Mouse (Mus musculus) lung, postnatal 0 days (tissue): ENCODE results near the gene Med16. TPM values are rescaled to one million over a fixed set of nuclear protein-coding genes. Genes with fewer than 3 reads are reported as not detected.

ENCODE experiments used
- ATAC-seq: fragments of 200-750 bp; cut with Nextera tagmentation; 2 replicates; pipeline ENCODE4 v1.8.0; 2017; ENCODE audit warnings: moderate library complexity
- DNase-seq: peaks from one replicate; pipeline ENCODE4 v3.0.0-alpha.2; 2016; ENCODE audit warnings: low spot score
- H3K27ac ChIP-seq: fragments of 300-500 bp; sonication (generic); 2 replicates; pipeline ENCODE4 v1.5.1; 2014; ENCODE audit warnings: antibody characterized with exemption, mild to moderate bottlenecking, low read length, mixed read lengths
- H3K27me3 ChIP-seq: fragments of 300-500 bp; sonication (generic); replicated peaks from 2 replicates; pipeline ENCODE4 v1.6.1; 2014; ENCODE audit warnings: low read length, mixed read lengths; ENCODE audit not compliant: insufficient read depth
- H3K36me3 ChIP-seq: fragments of 300-500 bp; sonication (generic); 2 replicates; pipeline ENCODE4 v1.6.1; 2014; ENCODE audit warnings: low read length, mixed read lengths; ENCODE audit not compliant: insufficient read depth
- H3K4me1 ChIP-seq: fragments of 300-500 bp; sonication (generic); 2 replicates; pipeline ENCODE4 v1.6.1; 2014; ENCODE audit warnings: antibody characterized with exemption, low read depth, low read length, mixed read lengths; ENCODE audit not compliant: insufficient read depth
- H3K4me2 ChIP-seq: fragments of 300-500 bp; sonication (generic); replicated peaks from 2 replicates; pipeline ENCODE4 v1.6.1; 2014; ENCODE audit warnings: low read depth, mild to moderate bottlenecking, low read length, moderate library complexity, mixed read lengths
- H3K4me3 ChIP-seq: fragments of 300-500 bp; sonication (generic); 2 replicates; pipeline ENCODE4 v1.5.1; 2014; ENCODE audit warnings: low read depth, low read length
- H3K9ac ChIP-seq: fragments of 300-500 bp; sonication (generic); replicated peaks from 2 replicates; pipeline ENCODE4 v1.6.1; 2014; ENCODE audit warnings: low read depth, mild to moderate bottlenecking
- H3K9me3 ChIP-seq: fragments of 300-500 bp; sonication (generic); 2 replicates; pipeline ENCODE4 v1.6.1; 2016; ENCODE audit warnings: low read length, mixed read lengths
- CTCF ChIP-seq: IDR thresholded peaks from 2 replicates; pipeline ENCODE4 v1.5.1; 2016; ENCODE audit warnings: antibody characterized with exemption, mild to moderate bottlenecking
- EP300 ChIP-seq: IDR thresholded peaks from 2 replicates; pipeline ENCODE4 v1.6.1; 2016; ENCODE audit warnings: antibody characterized with exemption, mild to moderate bottlenecking, control low read depth
- WGBS: fragments of 180-500 bp; shearing (Covaris S2); extraction: QIAGEN DNeasy Blood & Tissue Kit; methylation state at CpG from one replicate; pipeline ENCODE4 v1.1.7; 2014; 5-methylcytosine and 5-hydroxymethylcytosine counted together
- microRNA-seq: library from miRNA; unstranded; fragments of <30 nt; microRNA quantifications from one replicate; pipeline ENCODE4, GENCODE M21; 2016
- polyA plus RNA-seq: library from polyadenylated mRNA; unstranded; fragments of >200 nt; fragmentation: Nextera tagmentation; extraction: Ambion mirVana; gene quantifications from 2 replicates; pipeline ENCODE4 v1.2.1, GENCODE M21; 2015

Med16 gene
- polyA plus RNA-seq, 1 experiment from 2014 or later, result 32.8 TPM

GRCm38 (mm10) chr10:79853392-79853791 lies 55.3 kb downstream of the Med16 start:
- Histone ChIP-seq H3K4me2 (peak overlapping the region; percentile 63), H3K9me3 (no peaks in the 10 kb centered on the region), H3K36me3 (no peaks in the 10 kb centered on the region), H3K9ac (peak overlapping the region; percentile 46), H3K4me3 (peak overlapping the region; percentile 37), H3K4me1 (peaks cover 47% of the 10 kb centered on the region), H3K27me3 (no peaks in the 10 kb centered on the region), H3K27ac (peak overlapping the region; percentile 97)
- peak; percentile 49 for ATAC-seq
- TF ChIP-seq EP300 (no peak; the same call in 1 of the 2 replicates), CTCF (no peak)
- WGBS, result 1% methylated on average over 15 of the region's 15 CpGs
- peak; percentile 97 for DNase-seq

DNA sequence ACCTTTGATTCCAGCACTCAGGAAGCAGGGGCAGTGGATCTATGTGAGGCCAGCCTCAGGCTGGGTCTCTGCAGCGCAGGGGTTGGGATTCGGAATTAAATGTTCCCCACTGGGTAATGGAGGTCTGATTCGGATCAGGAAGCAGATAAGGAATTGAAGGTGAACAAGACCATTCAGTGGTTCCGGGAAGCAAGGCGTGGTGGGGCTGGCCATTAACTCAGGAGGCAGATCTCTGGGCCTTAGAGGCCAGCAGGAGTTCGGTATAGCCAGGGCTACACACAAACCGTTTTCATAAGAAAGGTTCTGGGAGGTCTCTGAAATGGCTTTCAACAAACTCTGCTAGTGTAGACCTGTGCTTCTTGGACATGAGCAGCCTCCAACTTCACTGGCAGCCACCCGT lies 55.9 kb downstream of the Med16 start:
- Histone ChIP-seq H3K4me3 (no peak overlapping the region), H3K4me2 (peak overlapping the region; percentile 63), H3K36me3 (no peaks in the 10 kb centered on the region), H3K9me3 (no peaks in the 10 kb centered on the region), H3K9ac (peak overlapping the region; percentile 46), H3K27me3 (no peaks in the 10 kb centered on the region), H3K4me1 (peaks cover 42% of the 10 kb centered on the region), H3K27ac (peak overlapping the region; percentile 97)
- DNase-seq, result no peak
- WGBS, result 18% methylated on average over 8 of the region's 8 CpGs
- TF ChIP-seq EP300, result no peak
- no peak for TF ChIP-seq CTCF
- ATAC-seq, result no peak

DNA sequence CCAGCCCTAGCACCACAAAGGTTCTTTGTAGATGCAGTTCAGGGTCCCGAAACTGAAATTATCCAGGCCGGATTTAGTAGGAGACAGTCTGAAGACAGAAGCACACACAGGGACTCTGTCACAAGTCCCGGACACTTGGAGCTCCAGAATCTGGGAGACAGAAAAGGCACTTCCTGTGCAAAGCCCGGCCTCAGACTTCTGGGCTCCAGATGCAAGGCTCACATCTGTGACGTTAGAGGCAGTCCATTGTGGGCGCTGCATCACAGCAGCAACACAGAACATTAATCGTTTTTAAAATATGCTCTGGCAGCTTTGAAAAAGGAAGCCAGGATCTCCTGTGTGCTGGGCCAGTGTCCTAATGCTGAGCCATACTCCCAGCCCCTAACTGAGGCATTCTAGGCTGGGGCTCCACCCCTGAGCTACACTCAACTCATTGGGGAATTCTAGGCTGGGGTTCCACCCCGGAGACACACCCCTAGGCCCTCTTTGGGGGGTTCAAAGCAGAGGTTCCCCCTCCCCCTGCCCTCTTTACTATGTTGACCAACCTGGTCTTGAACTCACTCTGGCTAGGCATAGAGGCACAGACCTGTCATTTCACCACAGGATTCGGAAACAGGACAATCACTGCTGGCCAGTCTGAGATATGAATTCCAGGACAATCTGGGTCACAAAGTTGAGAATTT lies 56.5 kb downstream of the Med16 start:
- Histone ChIP-seq H3K4me1 (peaks cover 36% of the 10 kb centered on the region), H3K36me3 (no peaks in the 10 kb centered on the region), H3K4me3 (no peak overlapping the region), H3K27ac (peak overlapping the region; percentile 97), H3K9ac (no peak overlapping the region; the same call in 1 of the 2 replicates), H3K27me3 (no peaks in the 10 kb centered on the region), H3K4me2 (no peak overlapping the region), H3K9me3 (no peaks in the 10 kb centered on the region)
- 19% methylated on average over 9 of the region's 9 CpGs for WGBS
- TF ChIP-seq CTCF, result no peak
- TF ChIP-seq EP300, result no peak; the same call in 1 of the 2 replicates
- peak; percentile 2; the same call in 1 of the 2 replicates for ATAC-seq
- DNase-seq, result peak; percentile 87

GRCm38 (mm10) chr10:79851653-79852052 lies 57.1 kb downstream of the Med16 start:
- H3K36me3 ChIP-seq, result no peaks in the 10 kb centered on the region
- H3K4me3 ChIP-seq, result no peak overlapping the region
- no peak overlapping the region; the same call in 1 of the 2 replicates for H3K9ac ChIP-seq
- H3K27me3 ChIP-seq, result no peaks in the 10 kb centered on the region
- H3K4me2 ChIP-seq, result no peak overlapping the region
- peak overlapping the region; percentile 97 for H3K27ac ChIP-seq
- H3K4me1 ChIP-seq, result peaks cover 30% of the 10 kb centered on the region
- WGBS, result 47% methylated on average over 3 of the region's 3 CpGs
- no peak for DNase-seq
- H3K9me3 ChIP-seq, result no peaks in the 10 kb centered on the region
- TF ChIP-seq CTCF (no peak), EP300 (no peak)
- ATAC-seq, result no peak

DNA sequence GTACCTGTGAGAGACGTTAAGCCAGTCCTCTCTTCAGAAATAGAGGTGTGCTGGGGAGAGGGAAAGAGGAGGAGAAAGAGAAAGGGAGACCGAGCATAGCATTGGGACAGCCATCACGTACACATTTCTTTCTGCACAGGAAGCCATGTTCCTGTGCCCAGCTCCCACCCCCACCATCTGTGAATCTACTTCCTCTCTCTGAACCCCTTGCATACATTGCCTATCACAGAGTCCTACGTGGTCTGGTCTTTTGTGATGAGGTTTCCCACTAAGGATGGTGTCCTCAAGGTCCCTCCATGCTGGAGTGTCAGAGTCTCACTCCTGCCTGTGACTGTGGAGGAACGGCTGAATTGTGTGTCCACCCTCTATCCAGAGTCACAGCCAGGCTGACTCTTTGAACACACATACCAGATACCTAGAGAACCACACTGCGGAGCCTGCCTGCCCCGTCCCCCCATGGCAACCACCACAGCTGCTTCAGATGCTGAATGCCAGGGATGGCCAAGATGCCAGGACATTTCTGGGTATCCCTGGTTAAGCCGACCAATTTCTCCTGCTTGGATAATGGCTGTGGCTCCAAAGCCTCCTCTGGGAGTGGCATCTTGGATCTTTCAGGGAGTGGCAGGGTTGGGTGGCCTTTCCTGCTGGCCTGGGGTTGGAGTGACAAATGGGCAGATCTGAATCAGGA lies 58.6 kb downstream of the Med16 start:
- 57% methylated on average over 8 of the region's 8 CpGs for WGBS
- TF ChIP-seq EP300, result no peak
- TF ChIP-seq CTCF, result no peak
- H3K4me1 ChIP-seq, result peaks cover 28% of the 10 kb centered on the region
- DNase-seq, result no peak
- no peak overlapping the region for H3K9ac ChIP-seq
- no peaks in the 10 kb centered on the region for H3K27me3 ChIP-seq
- H3K4me2 ChIP-seq, result no peak overlapping the region
- ATAC-seq, result no peak
- no peaks in the 10 kb centered on the region for H3K36me3 ChIP-seq
- H3K4me3 ChIP-seq, result no peak overlapping the region
- H3K27ac ChIP-seq, result peak overlapping the region; percentile 68; the same call in 1 of the 2 replicates
- H3K9me3 ChIP-seq, result no peaks in the 10 kb centered on the region

GRCm38 (mm10) chr10:79846553-79846952 lies 62.2 kb downstream of the Med16 start:
- ATAC-seq (no peak), DNase-seq (no peak)
- Histone ChIP-seq H3K4me2 (no peak overlapping the region), H3K9ac (no peak overlapping the region), H3K4me1 (peaks cover 7% of the 10 kb centered on the region; the same call in 1 of the 2 replicates), H3K27me3 (no peaks in the 10 kb centered on the region), H3K9me3 (no peaks in the 10 kb centered on the region), H3K27ac (no peak overlapping the region), H3K36me3 (no peaks in the 10 kb centered on the region), H3K4me3 (no peak overlapping the region)
- WGBS, result 51% methylated on average over 5 of the region's 5 CpGs
- no peak for TF ChIP-seq CTCF
- TF ChIP-seq EP300, result no peak

Small RNAs within 50 kb of the gene (microRNA-seq; reads per million reads assigned to microRNA genes)
- gene Mir6910, result not detected

Other genes starting within 250 kb of the Med16 start
- not detected in 2 replicates for gene Madcam1, start 244.4 kb downstream of the Med16 start, polyA plus RNA-seq
- gene Tpgs1, start 239.6 kb downstream of the Med16 start, polyA plus RNA-seq, result 64.6 and 71.2 TPM in 2 replicates
- 52.7 and 64.3 TPM in 2 replicates for gene Cdc34, start 226.7 kb downstream of the Med16 start, polyA plus RNA-seq
- 0.57 and 0.69 TPM in 2 replicates for gene Gzmm, start 219.9 kb downstream of the Med16 start, polyA plus RNA-seq
- 1,234 and 1,299 TPM in 2 replicates for gene Bsg, start 204.4 kb downstream of the Med16 start, polyA plus RNA-seq
- 0.12 and 0.15 TPM in 2 replicates for gene Hcn2, start 192.3 kb downstream of the Med16 start, polyA plus RNA-seq
- gene Polrmt, start 162.3 kb downstream of the Med16 start, polyA plus RNA-seq, result 17.4 and 22.4 TPM in 2 replicates
- gene Fgf22, start 153.8 kb downstream of the Med16 start, polyA plus RNA-seq, result 0.18 TPM in 1 of 2 replicates, not detected in the other
- 40.5 and 45.9 TPM in 2 replicates for gene Rnf126, start 142.0 kb downstream of the Med16 start, polyA plus RNA-seq
- 38.6 and 39.9 TPM in 2 replicates for gene Fstl3, start 131.7 kb downstream of the Med16 start, polyA plus RNA-seq
- 0.11 and 0.31 TPM in 2 replicates for gene Prss57, start 118.0 kb downstream of the Med16 start, polyA plus RNA-seq
- 29.6 and 30.8 TPM in 2 replicates for gene Palm, start 115.4 kb downstream of the Med16 start, polyA plus RNA-seq
- gene Misp, start 87.9 kb downstream of the Med16 start, polyA plus RNA-seq, result 10.5 and 10.6 TPM in 2 replicates
- gene Ptbp1, start 54.5 kb downstream of the Med16 start, polyA plus RNA-seq, result 107 and 109 TPM in 2 replicates
- gene Prtn3, start 34.4 kb downstream of the Med16 start, polyA plus RNA-seq, result 2.2 and 2.4 TPM in 2 replicates
- gene Plppr3, start 34.3 kb downstream of the Med16 start, polyA plus RNA-seq, result 3.9 and 4.8 TPM in 2 replicates
- 0.92 TPM in 1 of 2 replicates, not detected in the other for gene Elane, start 22.7 kb downstream of the Med16 start, polyA plus RNA-seq
- not detected in 2 replicates for gene Cfd, start 18.1 kb downstream of the Med16 start, polyA plus RNA-seq
- not detected in 2 replicates for gene Gm26602, start 1.9 kb upstream of the Med16 start, polyA plus RNA-seq
- gene Kiss1r, start 8.0 kb upstream of the Med16 start, polyA plus RNA-seq, result 1.6 and 1.7 TPM in 2 replicates
- 123 and 129 TPM in 2 replicates for gene R3hdm4, start 12.3 kb upstream of the Med16 start, polyA plus RNA-seq
- gene Arid3a, start 18.1 kb upstream of the Med16 start, polyA plus RNA-seq, result 4.8 and 7.1 TPM in 2 replicates
- gene Wdr18, start 51.2 kb upstream of the Med16 start, polyA plus RNA-seq, result 32.8 and 44.2 TPM in 2 replicates
- 0.24 and 0.32 TPM in 2 replicates for gene Grin3b, start 61.8 kb upstream of the Med16 start, polyA plus RNA-seq
- gene Tmem259, start 75.4 kb upstream of the Med16 start, polyA plus RNA-seq, result 26.7 and 27.6 TPM in 2 replicates
- 483 and 567 TPM in 2 replicates for gene Cnn2, start 79.7 kb upstream of the Med16 start, polyA plus RNA-seq
- 5.5 and 6.5 TPM in 2 replicates for gene Abca7, start 87.6 kb upstream of the Med16 start, polyA plus RNA-seq
- 20.1 and 22.2 TPM in 2 replicates for gene Arhgap45, start 107.7 kb upstream of the Med16 start, polyA plus RNA-seq
- gene Polr2e, start 130.9 kb upstream of the Med16 start, polyA plus RNA-seq, result 178 and 202 TPM in 2 replicates
- gene Gpx4, start 138.2 kb upstream of the Med16 start, polyA plus RNA-seq, result 1,058 and 1,082 TPM in 2 replicates
- 17.5 and 26.4 TPM in 2 replicates for gene Sbno2, start 196.6 kb upstream of the Med16 start, polyA plus RNA-seq
- 19.0 and 19.8 TPM in 2 replicates for gene Stk11, start 206.9 kb upstream of the Med16 start, polyA plus RNA-seq
- 463 and 491 TPM in 2 replicates for gene Atp5d, start 229.7 kb upstream of the Med16 start, polyA plus RNA-seq
- 5.1 and 5.5 TPM in 2 replicates for gene Cbarp, start 231.9 kb upstream of the Med16 start, polyA plus RNA-seq
- 13.2 and 14.2 TPM in 2 replicates for gene Midn, start 239.3 kb upstream of the Med16 start, polyA plus RNA-seq